ENCODE assay signal across 8 mouse cellular contexts in genomic region chr11:48588833-48589649, GRCm38 (mm10).
DNase-seq lines count a peak whose midpoint lies in the region; ATAC-seq and TF ChIP-seq lines count a peak whose summit lies in the region.
"Had no signal": no experiment of that assay in that cellular context is flagged by ENCODE, and none has a peak within 500 bp of the region (broad histone marks: within the 10 kb centered on the region; RNA-seq: fewer than 3 reads in every experiment).

No protein-coding gene starts in this region.

- 36% methylated on average over 9 of the region's 9 CpGs for WGBS in forebrain, embryonic 10.5 days
- 40% methylated on average over 9 of the region's 9 CpGs for WGBS in hindbrain, embryonic 11.5 days

- no peaks in the 10 kb centered on the region for H3K4me1 ChIP-seq in MEL (ENCODE audit: control insufficient read depth in 1 of 2, insufficient read depth in 2 of 2, low read length in 2 of 2)
- no peaks in the 10 kb centered on the region for H3K4me1 ChIP-seq in forebrain, embryonic 10.5 days
- H3K4me1 ChIP-seq in hindbrain, embryonic 11.5 days (replicated peaks; ENCODE audit: control insufficient read depth, insufficient read depth, low read length), result no peaks in the 10 kb centered on the region
- H3K4me1 ChIP-seq: heart, embryonic 15.5 days had no signal

- TF ChIP-seq POLR2A in MEL (IDR thresholded peaks at IDR 0.05; ENCODE audit: control insufficient read depth in 1 of 2, insufficient read depth in 1 of 2, low read depth in 1 of 2, low read length in 2 of 2, poor library complexity in 1 of 2), result no peak

- no peak overlapping the region for H3K4me2 ChIP-seq in hindbrain, embryonic 11.5 days (replicated peaks; ENCODE audit: low read depth, low read length)
- H3K4me2 ChIP-seq: heart, embryonic 15.5 days had no signal

- H3K4me3 ChIP-seq in MEL (ENCODE audit: control insufficient read depth in 1 of 2, insufficient read depth in 1 of 2, low read depth in 2 of 2, low read length in 2 of 2), result no peak overlapping the region
- no peak overlapping the region for H3K4me3 ChIP-seq in forebrain, embryonic 10.5 days
- H3K4me3 ChIP-seq in hindbrain, embryonic 11.5 days (ENCODE audit: low read depth, low read length), result no peak overlapping the region
- H3K4me3 ChIP-seq: heart, embryonic 15.5 days had no signal

- TF ChIP-seq EP300 in MEL (IDR thresholded peaks at IDR 0.05; ENCODE audit: low read depth in 1 of 2, low read length in 2 of 2), result no peak

- H3K79me2 ChIP-seq in MEL (ENCODE audit: control insufficient read depth, insufficient read depth, low read length, poor library complexity), result no peaks in the 10 kb centered on the region

- no peak overlapping the region for H3K9ac ChIP-seq in MEL (ENCODE audit: control insufficient read depth, low read depth, low read length, poor library complexity, severe bottlenecking)
- no peak overlapping the region for H3K9ac ChIP-seq in hindbrain, embryonic 11.5 days (ENCODE audit: low read depth, low read length)
- H3K9ac ChIP-seq: heart, embryonic 15.5 days had no signal

- H3K9me3 ChIP-seq in MEL (replicated peaks; ENCODE audit: insufficient read depth, low read length), result no peaks in the 10 kb centered on the region
- no peaks in the 10 kb centered on the region for H3K9me3 ChIP-seq in forebrain, embryonic 10.5 days
- no peaks in the 10 kb centered on the region for H3K9me3 ChIP-seq in hindbrain, embryonic 11.5 days (ENCODE audit: control insufficient read depth, low read length)
- H3K9me3 ChIP-seq: heart, embryonic 15.5 days had no signal

- TF ChIP-seq CTCF in MEL (IDR thresholded peaks at IDR 0.05 in 2 of 3, conservative IDR thresholded peaks at IDR 0.05 in 1 of 3; ENCODE audit: control insufficient read depth in 1 of 3, insufficient read depth in 1 of 3, low read depth in 2 of 3, low read length in 3 of 3, poor library complexity in 1 of 3, severe bottlenecking in 1 of 3), result peak; percentile 55 to 89 (median 78)

- TF ChIP-seq RAD21 in MEL (IDR thresholded peaks at IDR 0.05; ENCODE audit: low read depth, low read length), result peak; percentile 81

- no peak overlapping the region for H3K27ac ChIP-seq in MEL (ENCODE audit: control insufficient read depth, low read depth, low read length)
- no peak overlapping the region for H3K27ac ChIP-seq in forebrain, embryonic 10.5 days
- H3K27ac ChIP-seq in hindbrain, embryonic 11.5 days (ENCODE audit: low read depth, low read length), result no peak overlapping the region
- H3K27ac ChIP-seq: heart, embryonic 15.5 days had no signal

- H3K27me3 ChIP-seq in MEL (ENCODE audit: control insufficient read depth in 1 of 2, insufficient read depth in 2 of 2, low read length in 2 of 2), result no peaks in the 10 kb centered on the region
- H3K27me3 ChIP-seq in forebrain, embryonic 10.5 days (ENCODE audit: poor library complexity, severe bottlenecking), result no peaks in the 10 kb centered on the region
- H3K27me3 ChIP-seq in hindbrain, embryonic 11.5 days (ENCODE audit: control insufficient read depth, insufficient read depth, low read length), result no peaks in the 10 kb centered on the region
- H3K27me3 ChIP-seq: heart, embryonic 15.5 days had no signal

- no peaks in the 10 kb centered on the region for H3K36me3 ChIP-seq in MEL (ENCODE audit: control insufficient read depth in 1 of 2, insufficient read depth in 2 of 2, low read length in 2 of 2)
- no peaks in the 10 kb centered on the region for H3K36me3 ChIP-seq in forebrain, embryonic 10.5 days (replicated peaks)
- no peaks in the 10 kb centered on the region for H3K36me3 ChIP-seq in hindbrain, embryonic 11.5 days (ENCODE audit: control insufficient read depth, insufficient read depth, low read length)
- H3K36me3 ChIP-seq: heart, embryonic 15.5 days had no signal

- peak; percentile 43 for DNase-seq in MEL (ENCODE audit: low read depth, low spot score)
- peak; percentile 77 for DNase-seq in adrenal gland, postnatal 10 days
- peak; percentile 57 for DNase-seq in forebrain, embryonic 10.5 days (ENCODE audit: extremely low spot score, low spot score)
- peak; percentile 77 for DNase-seq in hindbrain, embryonic 11.5 days (ENCODE audit: low spot score)
- peak; percentile 68 to 79 for DNase-seq in layer of hippocampus, postnatal 10 days (ENCODE audit: low spot score in 2 of 2)
- peak; percentile 79 for DNase-seq in lung, postnatal 36 days
- DNase-seq in right cerebral cortex, postnatal 10 days (ENCODE audit: low spot score in 2 of 2), result peak; percentile 77 to 82

- ATAC-seq in hindbrain, embryonic 11.5 days (ENCODE audit: low FRiP score), result peak; percentile 89

TF ChIP-seq in MEL, 35 proteins besides CTCF, POLR2A, EP300 and RAD21:
- peak; percentile 77 for TF ChIP-seq SMC3 (IDR thresholded peaks at IDR 0.05; ENCODE audit: low read depth, low read length)
- TF ChIP-seq ZKSCAN1 (IDR thresholded peaks at IDR 0.05; ENCODE audit: low read depth, low read length), result no peak
- no peak for TF ChIP-seq POLR2AphosphoS2 (IDR thresholded peaks at IDR 0.05; ENCODE audit: low read length)
- TF ChIP-seq ELF1 (IDR thresholded peaks at IDR 0.05; ENCODE audit: low read depth, low read length), result no peak
- no peak for TF ChIP-seq MYB (IDR thresholded peaks at IDR 0.05; ENCODE audit: low read depth, low read length)
- TF ChIP-seq USF1 (IDR thresholded peaks at IDR 0.05; ENCODE audit: low read depth, low read length), result no peak
- no peak for TF ChIP-seq NELFE (IDR thresholded peaks at IDR 0.05; ENCODE audit: low read depth, low read length)
- TF ChIP-seq TAL1 (IDR thresholded peaks at IDR 0.05; ENCODE audit: low read length), result no peak
- TF ChIP-seq ETS1 (IDR thresholded peaks at IDR 0.05; ENCODE audit: low read depth, low read length), result no peak
- TF ChIP-seq GATA1 (IDR thresholded peaks at IDR 0.05; ENCODE audit: low read depth, low read length), result no peak
- peak; percentile 58 for TF ChIP-seq ZC3H11A (IDR thresholded peaks at IDR 0.05; ENCODE audit: low read depth, low read length)
- TF ChIP-seq MAZ (IDR thresholded peaks at IDR 0.05; ENCODE audit: low read depth, low read length), result no peak
